Mouse (Mus musculus) bone marrow macrophage, adult 2 months (primary cell): ENCODE results near the gene Tcf25. TPM values are rescaled to one million over a fixed set of nuclear protein-coding genes. Genes with fewer than 3 reads are reported as not detected.
"Not testable (repeated sequence)": the region's sequence is repeated elsewhere in the genome, so short reads cannot be mapped to it uniquely, and the experiment has no call there.

Experiments
- H3K27ac ChIP-seq: 2 replicates; pipeline ENCODE4 v1.5.1; 2012; ENCODE audit warnings: low read depth, low read length; ENCODE audit not compliant: insufficient read depth
- H3K4me1 ChIP-seq: 2 replicates; pipeline ENCODE4 v1.6.1; 2012; ENCODE audit warnings: low read length; ENCODE audit not compliant: control insufficient read depth, insufficient read depth
- H3K4me3 ChIP-seq: 2 replicates; pipeline ENCODE4 v1.5.1; 2012; ENCODE audit warnings: mild to moderate bottlenecking, low read length, moderate library complexity; ENCODE audit not compliant: insufficient read depth
- CTCF ChIP-seq: IDR thresholded peaks from 2 replicates; pipeline ENCODE4 v1.5.1; 2012; ENCODE audit warnings: low read depth, mild to moderate bottlenecking, low read length, moderate library complexity
- POLR2A ChIP-seq: IDR thresholded peaks from 2 replicates; pipeline ENCODE4 v1.6.1; 2012; ENCODE audit warnings: mild to moderate bottlenecking, low read depth, low read length, borderline replicate concordance
- polyA plus RNA-seq: library from polyadenylated mRNA; stranded (reverse); fragments of >200 nt; gene quantifications from 2 replicates; pipeline ENCODE4 v1.2.4, GENCODE M21; 2012; ENCODE audit not compliant: missing spikeins, insufficient read depth, insufficient read length

Tcf25 gene
- polyA plus RNA-seq, 1 experiment, result 244 TPM

GRCm38 (mm10) chr8:123426511-123427509 lies 53.3 kb downstream of the Tcf25 start:
- TF ChIP-seq CTCF, result no peak
- TF ChIP-seq POLR2A, result no peak
- Histone ChIP-seq H3K4me1 (no peaks in the 10 kb centered on the region), H3K4me3 (no peak overlapping the region; the same call in 1 of the 2 replicates), H3K27ac (no peak overlapping the region)

GRCm38 (mm10) chr8:123427639-123428275 lies 54.2 kb downstream of the Tcf25 start:
- H3K27ac ChIP-seq, result no peak overlapping the region
- TF ChIP-seq CTCF, result no peak
- no peak for TF ChIP-seq POLR2A
- no peak overlapping the region for H3K4me3 ChIP-seq
- no peaks in the 10 kb centered on the region for H3K4me1 ChIP-seq

- Histone ChIP-seq H3K4me1 (no peaks in the 10 kb centered on the region), H3K27ac (no peak overlapping the region), H3K4me3 (no peak overlapping the region)
- no peak for TF ChIP-seq CTCF
- no peak for TF ChIP-seq POLR2A
These were observed 54.9 kb downstream of the Tcf25 start for GRCm38 (mm10) chr8:123428343-123428893.

- Histone ChIP-seq H3K27ac (no peak overlapping the region), H3K4me1 (no peaks in the 10 kb centered on the region), H3K4me3 (no peak overlapping the region)
- TF ChIP-seq POLR2A (no peak), CTCF (no peak)
These were observed 55.6 kb downstream of the Tcf25 start for GRCm38 (mm10) chr8:123428939-123429721.

- H3K4me1 ChIP-seq, H3K27ac ChIP-seq, H3K4me3 ChIP-seq: not testable (repeated sequence)
These were observed 56.1 kb downstream of the Tcf25 start for GRCm38 (mm10) chr8:123429722-123430013.

- H3K4me3 ChIP-seq, H3K4me1 ChIP-seq, H3K27ac ChIP-seq: not testable (repeated sequence)
These were observed 57.4 kb downstream of the Tcf25 start for GRCm38 (mm10) chr8:123430936-123431335.

- Histone ChIP-seq H3K4me3 (no peak overlapping the region), H3K4me1 (0 out of 2 replicates have a peak, but pooled peaks cover 2% of the 10 kb centered on the region), H3K27ac (no peak overlapping the region)
- TF ChIP-seq CTCF (no peak), POLR2A (no peak)
These were observed 58.2 kb downstream of the Tcf25 start for GRCm38 (mm10) chr8:123431616-123432365.

- TF ChIP-seq CTCF (no peak), POLR2A (no peak)
- H3K4me1 ChIP-seq, result 0 out of 2 replicates have a peak, but pooled peaks cover 2% of the 10 kb centered on the region
- H3K4me3 ChIP-seq, result no peak overlapping the region
- no peak overlapping the region for H3K27ac ChIP-seq
These were observed 58.8 kb downstream of the Tcf25 start for GRCm38 (mm10) chr8:123432381-123432780.

- not testable (repeated sequence) for H3K4me3 ChIP-seq, H3K4me1 ChIP-seq, H3K27ac ChIP-seq
These were observed 59.9 kb downstream of the Tcf25 start for GRCm38 (mm10) chr8:123433241-123433974.
